Mouse (Mus musculus): ENCODE data around the gene Rtl6. TPM values are rescaled to one million over a fixed set of nuclear protein-coding genes. Genes with fewer than 3 reads are reported as not detected.

The Rtl6 gene
- total and polyA plus RNA-seq, 3 experiments = 6.8 to 7.6 (median 6.9) TPM

GRCm38 (mm10) chr15:84521486-84521885 lies 36.1 kb downstream of the Rtl6 start:
- H3K4me1 ChIP-seq (ENCODE audit: control insufficient read depth, insufficient read depth, low read length) = no peaks in the 10 kb centered on the region
- DNase-seq = no peak
- H3K79me2 ChIP-seq (replicated peaks; ENCODE audit: control insufficient read depth, insufficient read depth, low read length) = no peaks in the 10 kb centered on the region
- no peak overlapping the region for H3K27ac ChIP-seq
- no peak overlapping the region for H3K9ac ChIP-seq (ENCODE audit: low read depth, low read length)
- H3K4me3 ChIP-seq = no peak overlapping the region
- TF ChIP-seq EP300 (IDR thresholded peaks at IDR 0.05; ENCODE audit: insufficient read depth, low read depth, low read length) (no peak), POLR2A (IDR thresholded peaks at IDR 0.05; ENCODE audit: insufficient read depth, low read depth, low read length) (no peak), CTCF (IDR thresholded peaks at IDR 0.05) (no peak)
- H3K36me3 ChIP-seq (ENCODE audit: control insufficient read depth, insufficient read depth, low read length) = no peaks in the 10 kb centered on the region
- 79% methylated on average over 4 of the region's 4 CpGs for WGBS
- H3K27me3 ChIP-seq (ENCODE audit: control insufficient read depth, insufficient read depth, low read length) = no peaks in the 10 kb centered on the region
- intact Hi-C loops (cut with DNase I) = no loop called here

GRCm38 (mm10) chr15:84518540-84518939 lies 39.1 kb downstream of the Rtl6 start:
- Histone ChIP-seq H3K27me3 (ENCODE audit: control insufficient read depth, insufficient read depth, low read length) (no peaks in the 10 kb centered on the region), H3K36me3 (ENCODE audit: control insufficient read depth, insufficient read depth, low read length) (no peaks in the 10 kb centered on the region), H3K79me2 (replicated peaks; ENCODE audit: control insufficient read depth, insufficient read depth, low read length) (no peaks in the 10 kb centered on the region), H3K27ac (no peak overlapping the region), H3K4me3 (no peak overlapping the region), H3K9ac (ENCODE audit: low read depth, low read length) (no peak overlapping the region), H3K4me1 (ENCODE audit: control insufficient read depth, insufficient read depth, low read length) (no peaks in the 10 kb centered on the region)
- no peak for DNase-seq
- 75% methylated on average over 8 of the region's 8 CpGs for WGBS
- intact Hi-C loops (cut with DNase I) = no loop called here
- TF ChIP-seq EP300 (IDR thresholded peaks at IDR 0.05; ENCODE audit: insufficient read depth, low read depth, low read length) (no peak), CTCF (IDR thresholded peaks at IDR 0.05) (no peak), POLR2A (IDR thresholded peaks at IDR 0.05; ENCODE audit: insufficient read depth, low read depth, low read length) (no peak)

- H3K27me3 ChIP-seq (ENCODE audit: control insufficient read depth, insufficient read depth, low read length) = no peaks in the 10 kb centered on the region
- WGBS = 46% methylated on average over 5 of the region's 5 CpGs
- DNase-seq = no peak
- H3K9ac ChIP-seq (ENCODE audit: low read depth, low read length) = no peak overlapping the region
- H3K79me2 ChIP-seq (replicated peaks; ENCODE audit: control insufficient read depth, insufficient read depth, low read length) = no peaks in the 10 kb centered on the region
- H3K36me3 ChIP-seq (ENCODE audit: control insufficient read depth, insufficient read depth, low read length) = no peaks in the 10 kb centered on the region
- no peak for TF ChIP-seq EP300 (IDR thresholded peaks at IDR 0.05; ENCODE audit: insufficient read depth, low read depth, low read length)
- TF ChIP-seq POLR2A (IDR thresholded peaks at IDR 0.05; ENCODE audit: insufficient read depth, low read depth, low read length) = no peak
- TF ChIP-seq CTCF (IDR thresholded peaks at IDR 0.05) = no peak
- H3K27ac ChIP-seq = no peak overlapping the region
- intact Hi-C loops (cut with DNase I) = no loop called here
- no peaks in the 10 kb centered on the region for H3K4me1 ChIP-seq (ENCODE audit: control insufficient read depth, insufficient read depth, low read length)
- no peak overlapping the region for H3K4me3 ChIP-seq
These were observed 44.9 kb downstream of the Rtl6 start for GRCm38 (mm10) chr15:84512626-84513296.

GRCm38 (mm10) chr15:84509981-84510380 lies 47.6 kb downstream of the Rtl6 start:
- TF ChIP-seq CTCF (IDR thresholded peaks at IDR 0.05) = no peak
- TF ChIP-seq EP300 (IDR thresholded peaks at IDR 0.05; ENCODE audit: insufficient read depth, low read depth, low read length) = no peak
- no peak for TF ChIP-seq POLR2A (IDR thresholded peaks at IDR 0.05; ENCODE audit: insufficient read depth, low read depth, low read length)
- 73% methylated on average over 16 of the region's 16 CpGs for WGBS
- no peaks in the 10 kb centered on the region for H3K79me2 ChIP-seq (replicated peaks; ENCODE audit: control insufficient read depth, insufficient read depth, low read length)
- H3K27me3 ChIP-seq (ENCODE audit: control insufficient read depth, insufficient read depth, low read length) = no peaks in the 10 kb centered on the region
- H3K27ac ChIP-seq = no peak overlapping the region
- no peaks in the 10 kb centered on the region for H3K4me1 ChIP-seq (ENCODE audit: control insufficient read depth, insufficient read depth, low read length)
- intact Hi-C loops (cut with DNase I) = no loop called here
- H3K36me3 ChIP-seq (ENCODE audit: control insufficient read depth, insufficient read depth, low read length) = no peaks in the 10 kb centered on the region
- no peak for DNase-seq
- H3K9ac ChIP-seq (ENCODE audit: low read depth, low read length) = no peak overlapping the region
- H3K4me3 ChIP-seq = no peak overlapping the region

GRCm38 (mm10) chr15:84509161-84509560 lies 48.5 kb downstream of the Rtl6 start:
- DNase-seq = no peak
- intact Hi-C loops (cut with DNase I) = no loop called here
- Histone ChIP-seq H3K36me3 (ENCODE audit: control insufficient read depth, insufficient read depth, low read length) (no peaks in the 10 kb centered on the region), H3K27me3 (ENCODE audit: control insufficient read depth, insufficient read depth, low read length) (no peaks in the 10 kb centered on the region), H3K4me3 (no peak overlapping the region), H3K4me1 (ENCODE audit: control insufficient read depth, insufficient read depth, low read length) (no peaks in the 10 kb centered on the region), H3K9ac (ENCODE audit: low read depth, low read length) (no peak overlapping the region), H3K27ac (no peak overlapping the region), H3K79me2 (replicated peaks; ENCODE audit: control insufficient read depth, insufficient read depth, low read length) (no peaks in the 10 kb centered on the region)
- 69% methylated on average over 5 of the region's 5 CpGs for WGBS
- TF ChIP-seq EP300 (IDR thresholded peaks at IDR 0.05; ENCODE audit: insufficient read depth, low read depth, low read length) = no peak
- TF ChIP-seq CTCF (IDR thresholded peaks at IDR 0.05) = no peak
- TF ChIP-seq POLR2A (IDR thresholded peaks at IDR 0.05; ENCODE audit: insufficient read depth, low read depth, low read length) = no peak

- H3K4me1 ChIP-seq (ENCODE audit: control insufficient read depth, insufficient read depth, low read length) = no peaks in the 10 kb centered on the region
- H3K4me3 ChIP-seq = no peak overlapping the region
- no peak overlapping the region for H3K27ac ChIP-seq
- 74% methylated on average over 10 of the region's 10 CpGs for WGBS
- no peak for DNase-seq
- no peak overlapping the region for H3K9ac ChIP-seq (ENCODE audit: low read depth, low read length)
- no peaks in the 10 kb centered on the region for H3K36me3 ChIP-seq (ENCODE audit: control insufficient read depth, insufficient read depth, low read length)
- intact Hi-C loops (cut with DNase I) = no loop called here
- no peaks in the 10 kb centered on the region for H3K79me2 ChIP-seq (replicated peaks; ENCODE audit: control insufficient read depth, insufficient read depth, low read length)
- H3K27me3 ChIP-seq (ENCODE audit: control insufficient read depth, insufficient read depth, low read length) = no peaks in the 10 kb centered on the region
- TF ChIP-seq CTCF (IDR thresholded peaks at IDR 0.05) = no peak
- no peak for TF ChIP-seq POLR2A (IDR thresholded peaks at IDR 0.05; ENCODE audit: insufficient read depth, low read depth, low read length)
- TF ChIP-seq EP300 (IDR thresholded peaks at IDR 0.05; ENCODE audit: insufficient read depth, low read depth, low read length) = no peak
These were observed 51.6 kb downstream of the Rtl6 start for GRCm38 (mm10) chr15:84506026-84506425.

All from heart, adult 2 months (tissue).